Mouse (Mus musculus) embryonic facial prominence, embryonic 11.5 days (tissue): Measurements from ENCODE around the gene Naa15. TPM values are rescaled to one million over a fixed set of nuclear protein-coding genes. Genes with fewer than 3 reads are reported as not detected.
"Not testable (repeated sequence)": the region's sequence is repeated elsewhere in the genome, so short reads cannot be mapped to it uniquely, and the experiment has no call there.

Experiments used
- ATAC-seq: fragments of 200-750 bp; cut with Nextera tagmentation; replicated peaks from 2 replicates; pipeline ENCODE4 v1.8.0; 2017; ENCODE audit warnings: low read depth; ENCODE audit not compliant: insufficient number of reproducible peaks, low FRiP score, low TSS enrichment
- DNase-seq: peaks from one replicate; pipeline ENCODE4 v3.0.0-alpha.2; 2015; ENCODE audit warnings: low spot score
- H3K27ac ChIP-seq: fragments of 300-500 bp; sonication (generic); replicated peaks from 2 replicates; pipeline ENCODE4 v1.5.1; 2014; ENCODE audit warnings: mild to moderate bottlenecking, low read depth, low read length, control low read depth
- H3K27me3 ChIP-seq: fragments of 300-500 bp; sonication (generic); 2 replicates; pipeline ENCODE4 v1.6.1; 2014; ENCODE audit warnings: mild to moderate bottlenecking, low read length, moderate library complexity, mixed read lengths; ENCODE audit not compliant: control insufficient read depth, insufficient read depth
- H3K36me3 ChIP-seq: fragments of 300-500 bp; sonication (generic); replicated peaks from 2 replicates; pipeline ENCODE4 v1.6.1; 2014; ENCODE audit warnings: low read depth, mild to moderate bottlenecking, low read length, moderate library complexity, mixed read lengths; ENCODE audit not compliant: control insufficient read depth, insufficient read depth
- H3K4me1 ChIP-seq: fragments of 300-500 bp; sonication (generic); 2 replicates; pipeline ENCODE4 v1.6.1; 2014; ENCODE audit warnings: low read length, mixed read lengths; ENCODE audit not compliant: control insufficient read depth, insufficient read depth
- H3K4me2 ChIP-seq: fragments of 300-500 bp; sonication (generic); 2 replicates; pipeline ENCODE4 v1.6.1; 2014; ENCODE audit warnings: low read depth, mild to moderate bottlenecking, control low read depth, low read length, moderate library complexity
- H3K4me3 ChIP-seq: fragments of 300-500 bp; sonication (generic); 2 replicates; pipeline ENCODE4 v1.5.1; 2014; ENCODE audit warnings: low read depth, low read length, control low read depth
- H3K9ac ChIP-seq: fragments of 300-500 bp; sonication (generic); replicated peaks from 2 replicates; pipeline ENCODE4 v1.6.1; 2014; ENCODE audit warnings: mild to moderate bottlenecking, control low read depth, low read length
- H3K9me3 ChIP-seq: fragments of 300-500 bp; sonication (generic); replicated peaks from 2 replicates; pipeline ENCODE4 v1.6.1; 2016; ENCODE audit warnings: mild to moderate bottlenecking, low read length, inconsistent platforms, mixed read lengths; ENCODE audit not compliant: control insufficient read depth
- WGBS: fragments of 180-500 bp; shearing (Covaris S2); extraction: QIAGEN DNeasy Blood & Tissue Kit; methylation state at CpG from one replicate; pipeline ENCODE4 v1.1.7; 2014; 5-methylcytosine and 5-hydroxymethylcytosine counted together
- polyA plus RNA-seq: library from polyadenylated mRNA; unstranded; fragments of >200 nt; fragmentation: Nextera tagmentation; extraction: Ambion mirVana; gene quantifications from 2 replicates; pipeline ENCODE4 v1.2.1, GENCODE M21; 2014

Naa15 gene
- polyA plus RNA-seq, 1 experiment from 2014 or later, result 54.9 TPM

DNA sequence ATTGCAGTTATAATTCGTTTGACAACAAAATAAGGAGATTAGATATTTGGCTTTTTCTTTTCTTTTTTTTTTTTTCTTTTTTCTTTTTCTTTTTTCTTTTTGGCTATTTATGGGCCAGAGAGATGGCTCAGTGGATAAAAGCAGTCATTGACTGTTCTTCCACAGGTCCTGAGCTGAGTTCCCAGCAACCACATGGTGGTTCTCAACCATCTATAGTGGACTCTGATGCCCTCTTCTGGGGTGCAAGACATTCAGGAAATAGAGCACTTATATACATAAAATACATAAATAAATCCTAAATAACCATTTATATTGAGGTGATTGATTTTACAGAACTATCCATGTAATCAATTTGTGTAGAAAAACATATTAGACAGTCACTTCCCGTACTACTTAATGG lies 2.5 kb downstream of the Naa15 start:
- Histone ChIP-seq H3K4me2 (peak overlapping the region; percentile 64), H3K27ac (no peak overlapping the region), H3K9me3 (no peaks in the 10 kb centered on the region), H3K4me1 (no peaks in the 10 kb centered on the region), H3K36me3 (no peaks in the 10 kb centered on the region), H3K4me3 (peak overlapping the region; percentile 100; the same call in 1 of the 2 replicates), H3K9ac (no peak overlapping the region), H3K27me3 (no peaks in the 10 kb centered on the region)
- no peak for DNase-seq
- WGBS, result 48% methylated on average over 2 of the region's 2 CpGs
- ATAC-seq, result no peak

- no peak overlapping the region for H3K27ac ChIP-seq
- no peaks in the 10 kb centered on the region for H3K27me3 ChIP-seq
- no peaks in the 10 kb centered on the region for H3K4me1 ChIP-seq
- no peak overlapping the region for H3K9ac ChIP-seq
- H3K4me3 ChIP-seq, result no peak overlapping the region
- H3K36me3 ChIP-seq, result no peaks in the 10 kb centered on the region
- H3K4me2 ChIP-seq, result no peak overlapping the region
- no peak for DNase-seq
- 72% methylated on average over 2 of the region's 2 CpGs for WGBS
- H3K9me3 ChIP-seq, result no peaks in the 10 kb centered on the region
- no peak for ATAC-seq
Measured at GRCm38 (mm10) chr3:51417966-51418365, 3.0 kb downstream of the Naa15 start.

GRCm38 (mm10) chr3:51421921-51422320 lies 7.0 kb downstream of the Naa15 start:
- H3K27ac ChIP-seq, result no peak overlapping the region
- no peak for ATAC-seq
- DNase-seq, result no peak
- H3K9ac ChIP-seq, result no peak overlapping the region
- H3K27me3 ChIP-seq, result no peaks in the 10 kb centered on the region
- 84% methylated on average over 3 of the region's 3 CpGs for WGBS
- no peak overlapping the region for H3K4me2 ChIP-seq
- H3K4me3 ChIP-seq, result no peak overlapping the region
- no peaks in the 10 kb centered on the region for H3K36me3 ChIP-seq
- no peaks in the 10 kb centered on the region for H3K4me1 ChIP-seq
- no peaks in the 10 kb centered on the region for H3K9me3 ChIP-seq

- DNase-seq, result no peak
- ATAC-seq, result no peak
Measured at GRCm38 (mm10) chr3:51425394-51425793, 10.4 kb downstream of the Naa15 start.

DNA sequence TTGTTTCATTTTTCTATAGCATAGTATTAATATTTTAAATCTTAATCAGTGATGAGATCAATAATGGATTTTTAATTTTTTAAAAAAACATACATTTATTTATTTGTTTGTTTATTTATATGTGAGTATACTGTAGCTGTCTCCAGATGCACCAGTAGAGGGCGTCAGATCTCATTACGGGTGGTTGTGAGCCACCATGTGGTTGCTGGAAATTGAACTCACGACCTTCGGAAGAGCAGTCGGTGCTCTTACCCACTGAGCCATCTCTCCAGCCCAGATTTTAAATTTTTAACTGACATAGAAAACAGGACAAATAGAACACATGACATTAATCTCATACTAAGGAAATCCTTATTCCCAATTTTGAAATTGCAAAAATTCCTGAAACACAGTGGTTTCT lies 19.4 kb downstream of the Naa15 start:
- not testable (repeated sequence) for ATAC-seq, H3K4me2 ChIP-seq, H3K4me1 ChIP-seq, H3K36me3 ChIP-seq, H3K27me3 ChIP-seq, H3K9me3 ChIP-seq, DNase-seq, H3K27ac ChIP-seq, H3K9ac ChIP-seq, H3K4me3 ChIP-seq
- 89% methylated on average over 5 of the region's 5 CpGs for WGBS

More at GRCm38 (mm10) chr3:51425394-51425793, 10.4 kb downstream of the Naa15 start:
- Histone ChIP-seq H3K9ac (no peak overlapping the region), H3K27ac (no peak overlapping the region), H3K36me3 (no peaks in the 10 kb centered on the region), H3K27me3 (no peaks in the 10 kb centered on the region), H3K9me3 (no peaks in the 10 kb centered on the region), H3K4me3 (no peak overlapping the region), H3K4me1 (no peaks in the 10 kb centered on the region), H3K4me2 (no peak overlapping the region)

GRCm38 (mm10) chr3:51434871-51435595 lies 20.1 kb downstream of the Naa15 start:
- no peak overlapping the region for H3K4me2 ChIP-seq
- H3K27ac ChIP-seq, result no peak overlapping the region
- no peak overlapping the region for H3K9ac ChIP-seq
- no peaks in the 10 kb centered on the region for H3K27me3 ChIP-seq
- DNase-seq (no peak), ATAC-seq (no peak)
- no peaks in the 10 kb centered on the region; the same call in 1 of the 2 replicates for H3K36me3 ChIP-seq
- no peak overlapping the region for H3K4me3 ChIP-seq
- 88% methylated on average over 3 of the region's 3 CpGs for WGBS
- H3K9me3 ChIP-seq, result no peaks in the 10 kb centered on the region
- no peaks in the 10 kb centered on the region for H3K4me1 ChIP-seq

DNA sequence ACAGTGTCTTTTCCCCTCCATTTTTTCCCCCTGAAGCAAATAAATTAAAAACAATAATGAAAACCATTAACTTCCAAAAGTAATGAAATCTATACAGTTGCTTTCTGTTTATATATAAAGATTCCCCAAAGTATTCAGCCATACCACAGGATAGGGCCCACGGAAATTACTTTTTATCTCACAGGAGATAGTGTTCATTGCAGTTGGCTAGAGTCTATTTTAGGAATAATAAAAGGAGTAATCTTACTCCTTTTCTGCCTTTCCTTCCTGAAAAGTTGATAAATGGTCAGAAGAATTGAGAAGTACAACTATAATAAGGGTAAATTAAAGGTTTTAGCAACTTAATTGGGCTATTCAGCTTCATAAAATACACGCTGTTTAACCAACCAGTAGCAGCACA lies 53.6 kb downstream of the Naa15 start:
- Histone ChIP-seq H3K4me3 (no peak overlapping the region), H3K36me3 (peaks cover 8% of the 10 kb centered on the region), H3K9me3 (no peaks in the 10 kb centered on the region), H3K27me3 (no peaks in the 10 kb centered on the region), H3K4me1 (no peaks in the 10 kb centered on the region), H3K9ac (no peak overlapping the region), H3K4me2 (no peak overlapping the region), H3K27ac (no peak overlapping the region)
- ATAC-seq (no peak), DNase-seq (no peak)
- 85% methylated on average over 2 of the region's 2 CpGs for WGBS

- no peak overlapping the region for H3K9ac ChIP-seq
- H3K4me2 ChIP-seq, result no peak overlapping the region
- no peak overlapping the region for H3K27ac ChIP-seq
- no peaks in the 10 kb centered on the region for H3K27me3 ChIP-seq
- H3K36me3 ChIP-seq, result peaks cover 3% of the 10 kb centered on the region
- no peak for DNase-seq
- no peak for ATAC-seq
- WGBS, result 80% methylated on average over 4 of the region's 4 CpGs
- H3K4me1 ChIP-seq, result no peaks in the 10 kb centered on the region
- no peak overlapping the region for H3K4me3 ChIP-seq
- H3K9me3 ChIP-seq, result no peaks in the 10 kb centered on the region
Measured at GRCm38 (mm10) chr3:51475706-51476105, 60.8 kb downstream of the Naa15 start.
